Mouse (Mus musculus): ENCODE data around the gene Afg1l. TPM values are rescaled to one million over a fixed set of nuclear protein-coding genes. Genes with fewer than 3 reads are reported as not detected.

The Afg1l gene
- polyA plus RNA-seq, 1 experiment, result not detected

- H3K4me3 ChIP-seq (ENCODE audit: insufficient read depth, low read depth, low read length), result no peak overlapping the region
- 83% methylated on average over 6 of the region's 6 CpGs for WGBS
- TF ChIP-seq CTCF (IDR thresholded peaks at IDR 0.05; ENCODE audit: insufficient read depth, low read depth, low read length), result no peak
- no peak for TF ChIP-seq POLR2A (IDR thresholded peaks at IDR 0.05; ENCODE audit: insufficient read depth, low read depth, low read length)
- no peak overlapping the region for H3K27ac ChIP-seq (ENCODE audit: insufficient read depth, low read depth, low read length)
- no peaks in the 10 kb centered on the region for H3K4me1 ChIP-seq (ENCODE audit: control insufficient read depth, insufficient read depth, low read length)
Measured at GRCm38 (mm10) chr10:42510141-42510540, 31.8 kb upstream of the Afg1l start.

- H3K4me3 ChIP-seq (ENCODE audit: insufficient read depth, low read depth, low read length), result no peak overlapping the region
- H3K27ac ChIP-seq (ENCODE audit: insufficient read depth, low read depth, low read length), result no peak overlapping the region
- 86% methylated on average over 10 of the region's 10 CpGs for WGBS
- TF ChIP-seq POLR2A (IDR thresholded peaks at IDR 0.05; ENCODE audit: insufficient read depth, low read depth, low read length) (no peak), CTCF (IDR thresholded peaks at IDR 0.05; ENCODE audit: insufficient read depth, low read depth, low read length) (no peak)
- H3K4me1 ChIP-seq (ENCODE audit: control insufficient read depth, insufficient read depth, low read length), result no peaks in the 10 kb centered on the region
Measured at GRCm38 (mm10) chr10:42504096-42504710, 25.8 kb upstream of the Afg1l start.

- TF ChIP-seq POLR2A (IDR thresholded peaks at IDR 0.05; ENCODE audit: insufficient read depth, low read depth, low read length) (no peak; the same call in 1 of the 2 replicates), CTCF (IDR thresholded peaks at IDR 0.05; ENCODE audit: insufficient read depth, low read depth, low read length) (no peak)
- H3K4me3 ChIP-seq (ENCODE audit: insufficient read depth, low read depth, low read length), result peak overlapping the region; percentile 78
- peak overlapping the region; percentile 96 for H3K27ac ChIP-seq (ENCODE audit: insufficient read depth, low read depth, low read length)
- under 1% methylated on average over 55 of the region's 55 CpGs for whole genome bisulfite sequencing
- H3K4me1 ChIP-seq (ENCODE audit: control insufficient read depth, insufficient read depth, low read length), result no peaks in the 10 kb centered on the region
Measured at GRCm38 (mm10) chr10:42502349-42503111, 24.2 kb upstream of the Afg1l start.

GRCm38 (mm10) chr10:42501775-42502348, 23.5 kb upstream of the Afg1l start, which contains the start of gene Snx3:
TSS of gene Snx3 (plus strand) at chr10:42502030.
- TF ChIP-seq CTCF (IDR thresholded peaks at IDR 0.05; ENCODE audit: insufficient read depth, low read depth, low read length), result no peak
- peak; percentile 72 for TF ChIP-seq POLR2A (IDR thresholded peaks at IDR 0.05; ENCODE audit: insufficient read depth, low read depth, low read length)
- peak within 1 kb of the TSS; percentile 96 for H3K27ac ChIP-seq (ENCODE audit: insufficient read depth, low read depth, low read length)
- WGBS, result under 1% methylated on average over 68 of the region's 68 CpGs
- H3K4me1 ChIP-seq (ENCODE audit: control insufficient read depth, insufficient read depth, low read length), result no peaks in the 10 kb centered on the region
- peak within 1 kb of the TSS; percentile 78 for H3K4me3 ChIP-seq (ENCODE audit: insufficient read depth, low read depth, low read length)

- Histone ChIP-seq H3K4me3 (ENCODE audit: insufficient read depth, low read depth, low read length) (peak overlapping the region; percentile 8; the same call in 1 of the 2 replicates), H3K27ac (ENCODE audit: insufficient read depth, low read depth, low read length) (peak overlapping the region; percentile 78), H3K4me1 (ENCODE audit: control insufficient read depth, insufficient read depth, low read length) (no peaks in the 10 kb centered on the region)
- TF ChIP-seq POLR2A (IDR thresholded peaks at IDR 0.05; ENCODE audit: insufficient read depth, low read depth, low read length) (no peak), CTCF (IDR thresholded peaks at IDR 0.05; ENCODE audit: insufficient read depth, low read depth, low read length) (no peak)
- WGBS, result 79% methylated on average over 5 of the region's 5 CpGs
Measured at GRCm38 (mm10) chr10:42501161-42501560, 22.8 kb upstream of the Afg1l start.

- no peak overlapping the region for H3K4me3 ChIP-seq (ENCODE audit: insufficient read depth, low read depth, low read length)
- TF ChIP-seq POLR2A (IDR thresholded peaks at IDR 0.05; ENCODE audit: insufficient read depth, low read depth, low read length) (no peak), CTCF (IDR thresholded peaks at IDR 0.05; ENCODE audit: insufficient read depth, low read depth, low read length) (no peak)
- H3K27ac ChIP-seq (ENCODE audit: insufficient read depth, low read depth, low read length), result no peak overlapping the region
- H3K4me1 ChIP-seq (ENCODE audit: control insufficient read depth, insufficient read depth, low read length), result no peaks in the 10 kb centered on the region
- 93% methylated on average over 8 of the region's 8 CpGs for WGBS
Measured at GRCm38 (mm10) chr10:42500611-42501010, 22.2 kb upstream of the Afg1l start.

- TF ChIP-seq CTCF (IDR thresholded peaks at IDR 0.05; ENCODE audit: insufficient read depth, low read depth, low read length), result no peak
- TF ChIP-seq POLR2A (IDR thresholded peaks at IDR 0.05; ENCODE audit: insufficient read depth, low read depth, low read length), result no peak
- no peak overlapping the region for H3K27ac ChIP-seq (ENCODE audit: insufficient read depth, low read depth, low read length)
- H3K4me3 ChIP-seq (ENCODE audit: insufficient read depth, low read depth, low read length), result no peak overlapping the region
- no peaks in the 10 kb centered on the region for H3K4me1 ChIP-seq (ENCODE audit: control insufficient read depth, insufficient read depth, low read length)
- 69% methylated on average over 4 of the region's 4 CpGs for WGBS
Measured at GRCm38 (mm10) chr10:42493000-42493399, 14.6 kb upstream of the Afg1l start.

GRCm38 (mm10) chr10:42492027-42492771, 13.8 kb upstream of the Afg1l start:
- no peak for TF ChIP-seq CTCF (IDR thresholded peaks at IDR 0.05; ENCODE audit: insufficient read depth, low read depth, low read length)
- TF ChIP-seq POLR2A (IDR thresholded peaks at IDR 0.05; ENCODE audit: insufficient read depth, low read depth, low read length), result no peak
- WGBS, result 90% methylated on average over 10 of the region's 10 CpGs
- H3K4me3 ChIP-seq (ENCODE audit: insufficient read depth, low read depth, low read length), result no peak overlapping the region

More at GRCm38 (mm10) chr10:42492027-42492771, 13.8 kb upstream of the Afg1l start:
- no peaks in the 10 kb centered on the region for H3K4me1 ChIP-seq (ENCODE audit: control insufficient read depth, insufficient read depth, low read length)
- H3K27ac ChIP-seq (ENCODE audit: insufficient read depth, low read depth, low read length), result no peak overlapping the region

Measured in olfactory bulb, adult 2 months (tissue).